Mouse (Mus musculus) testis, adult 2 months (tissue): ENCODE measurements around the gene Tspan9.

Experiments
- CTCF ChIP-seq: fragments of 200-500 bp; IDR thresholded peaks from 2 replicates; pipeline ENCODE4 v1.5.1; 2012; ENCODE audit warnings: low read depth, mild to moderate bottlenecking, inconsistent platforms, low read length, moderate library complexity; ENCODE audit not compliant: control insufficient read depth, insufficient read depth, insufficient replicate concordance
- POLR2A ChIP-seq: fragments of 200-500 bp; IDR thresholded peaks from 2 replicates; pipeline ENCODE4 v1.6.1; 2012; ENCODE audit warnings: low read depth, mild to moderate bottlenecking, inconsistent platforms, low read length, moderate library complexity; ENCODE audit not compliant: control insufficient read depth

- no peak for TF ChIP-seq POLR2A
- TF ChIP-seq CTCF, result no peak
Observed at GRCm38 (mm10) chr6:128053000-128053732, 90.2 kb downstream of the Tspan9 start.
